Mouse (Mus musculus): ENCODE measurements around the gene Mcat.
"Not testable (repeated sequence)": the region's sequence is repeated elsewhere in the genome, so short reads cannot be mapped to it uniquely, and the experiment has no call there.

Mcat gene

DNA sequence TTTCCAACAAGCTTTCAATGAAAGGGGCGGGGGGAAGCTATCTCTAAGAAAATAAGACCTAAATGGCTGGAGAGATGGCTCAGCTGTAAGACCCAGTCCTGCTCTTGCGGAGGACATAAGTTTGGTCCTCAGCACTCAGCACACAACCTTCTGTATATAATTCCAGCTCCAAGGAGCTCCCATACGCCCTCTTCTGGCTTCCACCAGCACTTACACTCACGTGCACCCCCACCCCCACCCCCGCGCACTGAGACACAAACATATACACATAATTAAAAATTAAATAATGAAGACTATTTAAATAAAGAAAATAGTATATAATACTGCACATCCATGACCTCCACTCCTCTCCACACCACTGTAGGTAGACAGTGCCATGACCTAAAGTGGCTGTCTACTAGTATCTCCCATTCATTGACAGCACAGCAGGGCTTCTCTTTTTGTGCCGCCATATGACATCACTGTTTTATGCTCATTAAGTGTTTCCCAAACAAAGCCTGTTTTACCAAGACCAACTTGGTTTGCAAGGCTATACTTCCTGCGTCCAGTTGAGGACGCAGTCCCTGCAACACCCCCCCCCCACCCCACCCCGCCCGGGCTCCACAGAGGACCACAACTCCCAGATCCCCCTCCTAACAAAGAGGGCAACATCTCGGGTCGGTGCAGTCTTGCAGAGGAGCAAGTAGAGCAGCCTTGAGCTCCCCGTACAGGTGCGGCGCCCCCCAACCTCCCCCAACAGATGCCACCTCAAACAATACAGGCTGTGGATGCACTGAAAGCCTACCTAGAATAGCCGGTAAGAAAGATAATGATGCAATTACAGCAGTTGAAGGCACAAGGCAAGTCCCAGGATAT lies 53.4 kb downstream of the Mcat start:
- DNase-seq (ENCODE audit: low spot score) = no peak

DNA sequence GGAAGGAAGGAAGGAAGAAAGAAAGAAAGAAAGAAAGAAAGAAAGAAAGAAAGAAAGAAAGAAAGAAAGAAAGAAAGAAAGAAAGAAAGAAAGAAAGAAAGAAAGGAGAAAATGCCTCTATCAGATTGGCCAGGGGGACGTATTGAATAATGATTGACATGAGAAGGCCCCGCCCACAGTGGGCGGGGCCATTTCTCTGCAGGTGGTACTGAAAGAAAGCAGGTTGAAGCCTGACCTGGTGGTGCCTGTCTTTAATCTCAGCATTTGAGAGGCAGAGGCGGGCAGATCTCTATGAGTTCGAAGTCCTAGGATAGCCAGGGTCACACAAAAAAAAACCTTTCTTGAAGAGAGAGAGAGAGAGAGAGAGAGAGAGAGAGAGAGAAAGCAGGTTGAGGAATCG lies 62.1 kb downstream of the Mcat start:
- not testable (repeated sequence) for DNase-seq (ENCODE audit: low spot score)

DNA sequence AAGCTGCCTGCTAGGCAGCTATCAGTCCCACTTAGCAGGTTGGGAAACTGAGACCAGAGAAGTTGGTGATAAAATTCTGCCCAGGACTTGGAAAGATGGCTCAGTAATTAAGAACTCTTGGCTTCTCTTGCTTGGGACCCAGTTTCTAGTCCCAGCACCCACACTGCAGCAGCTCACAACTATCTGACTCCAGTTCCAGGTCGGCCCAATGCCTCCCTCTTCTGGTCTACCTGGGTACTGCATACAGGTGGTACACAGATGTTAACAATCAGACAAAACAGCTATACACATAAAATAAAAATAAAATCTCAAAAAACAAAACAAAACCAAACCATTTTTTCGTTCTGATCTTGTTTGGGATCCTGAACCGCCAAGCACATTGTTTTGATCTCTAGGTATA lies 63.2 kb downstream of the Mcat start:
- no peak for DNase-seq (ENCODE audit: low spot score)

GRCm38 (mm10) chr15:83499211-83499755 lies 64.3 kb downstream of the Mcat start:
- no peak for DNase-seq (ENCODE audit: low spot score)

DNA sequence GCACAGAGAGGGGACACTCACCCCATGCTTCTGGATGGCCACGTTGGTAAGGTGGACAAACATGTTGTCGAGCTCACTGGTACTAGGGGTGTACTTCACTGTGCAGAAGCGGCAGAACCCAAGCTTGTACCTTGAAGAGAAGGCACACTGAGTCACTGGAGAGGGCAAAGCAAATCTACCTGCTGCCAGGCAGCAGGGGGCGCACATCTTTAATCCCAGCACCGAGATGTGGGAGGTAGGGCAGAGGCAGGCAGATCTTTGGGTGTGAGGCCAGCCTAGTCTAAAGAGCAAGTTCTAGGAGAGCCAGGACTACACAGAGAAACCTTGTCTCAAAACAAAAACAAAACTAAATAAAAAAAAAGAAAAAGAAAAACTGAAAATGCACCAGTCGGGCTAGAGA lies 66.3 kb downstream of the Mcat start:
- no peak for DNase-seq (ENCODE audit: low spot score)
